Mouse (Mus musculus) ES-E14 (cell line): ENCODE measurements around the gene Klf5. TPM values are rescaled to one million over a fixed set of nuclear protein-coding genes. Genes with fewer than 3 reads are reported as not detected.
A peak's percentile ranks its signal among the peaks of the same experiment; 100 is the strongest.

ENCODE experiments used
- DNase-seq: peaks from one replicate; pipeline ENCODE4 v3.0.0-alpha.2; 2013; ENCODE audit warnings: low read depth, low spot score
- H3K27ac ChIP-seq: 2 replicates; pipeline ENCODE4 v1.5.1; 2012; ENCODE audit warnings: low read depth, mild to moderate bottlenecking, low read length, moderate library complexity, mixed read lengths; ENCODE audit not compliant: poor library complexity, insufficient read depth, severe bottlenecking
- H3K36me3 ChIP-seq: 2 replicates; pipeline ENCODE4 v1.6.1; 2012; ENCODE audit warnings: mild to moderate bottlenecking, low read length, moderate library complexity, mixed read lengths; ENCODE audit not compliant: control insufficient read depth, poor library complexity, insufficient read depth, severe bottlenecking
- H3K4me1 ChIP-seq, 2 experiments: fragments of 150-350 bp in 1 of 2; sonication (generic) in 1 of 2; 2 replicates each; pipeline ENCODE4 v1.6.1; 2012; ENCODE audit warnings: low read length in 2 of 2, mild to moderate bottlenecking in 1 of 2, mixed read lengths in 1 of 2; ENCODE audit not compliant: control insufficient read depth in 2 of 2, insufficient read depth in 2 of 2, poor library complexity in 1 of 2
- H3K4me3 ChIP-seq, 2 experiments: fragments of 150-350 bp in 1 of 2; sonication (generic) in 1 of 2; 2 replicates each; pipeline ENCODE4 v1.5.1; 2012; ENCODE audit warnings: low read length in 2 of 2, low read depth in 1 of 2, mild to moderate bottlenecking in 1 of 2, mixed read lengths in 1 of 2; ENCODE audit not compliant: insufficient read depth in 1 of 2, poor library complexity in 1 of 2, severe bottlenecking in 1 of 2
- H3K9ac ChIP-seq: 2 replicates; pipeline ENCODE4 v1.6.1; 2012; ENCODE audit warnings: low read depth, mild to moderate bottlenecking, low read length, mixed read lengths; ENCODE audit not compliant: poor library complexity, insufficient read depth, severe bottlenecking
- H3K9me3 ChIP-seq: fragments of 150-350 bp; sonication (generic); 2 replicates; pipeline ENCODE4 v1.6.1; 2012; ENCODE audit warnings: low read depth, mild to moderate bottlenecking, low read length; ENCODE audit not compliant: control insufficient read depth, insufficient read depth
- CHD2 ChIP-seq: IDR thresholded peaks from 2 replicates; pipeline ENCODE4 v1.6.1; 2014; ENCODE audit warnings: mild to moderate bottlenecking, low read depth, low read length, inconsistent platforms
- HCFC1 ChIP-seq: IDR thresholded peaks from 2 replicates; pipeline ENCODE4 v1.6.1; 2012; ENCODE audit warnings: low read length, inconsistent platforms, borderline replicate concordance; ENCODE audit not compliant: insufficient read depth
- MAFK ChIP-seq: IDR thresholded peaks from 2 replicates; pipeline ENCODE4 v1.6.1; 2014; ENCODE audit warnings: mild to moderate bottlenecking, low read depth, low read length, inconsistent platforms; ENCODE audit not compliant: insufficient read depth
- ZC3H11A ChIP-seq: IDR thresholded peaks from 2 replicates; pipeline ENCODE4 v1.6.1; 2012; ENCODE audit warnings: low read depth, mild to moderate bottlenecking, inconsistent platforms, low read length, borderline replicate concordance
- ZNF384 ChIP-seq: IDR thresholded peaks from 2 replicates; pipeline ENCODE4 v1.6.1; 2012; ENCODE audit warnings: low read depth, low read length, inconsistent platforms
- in situ Hi-C, 2 experiments: fragments of 600-800 bp; cut with MboI; formaldehyde crosslinking; loops; one replicate each; pipeline ENCODE4 v1.15.1; 2025; ENCODE audit warnings: low sequenced_read_pairs in 2 of 2, inconsistent platforms in 1 of 2; ENCODE audit not compliant: unreplicated experiment in 2 of 2
- total RNA-seq: library from RNA; depleted of rRNA; stranded (reverse); fragments of 300-350 nt; gene quantifications from 2 replicates; pipeline ENCODE4 v1.2.3, GENCODE M21; 2012

The Klf5 gene
- total RNA-seq, 1 experiment = 23.2 TPM

DNA sequence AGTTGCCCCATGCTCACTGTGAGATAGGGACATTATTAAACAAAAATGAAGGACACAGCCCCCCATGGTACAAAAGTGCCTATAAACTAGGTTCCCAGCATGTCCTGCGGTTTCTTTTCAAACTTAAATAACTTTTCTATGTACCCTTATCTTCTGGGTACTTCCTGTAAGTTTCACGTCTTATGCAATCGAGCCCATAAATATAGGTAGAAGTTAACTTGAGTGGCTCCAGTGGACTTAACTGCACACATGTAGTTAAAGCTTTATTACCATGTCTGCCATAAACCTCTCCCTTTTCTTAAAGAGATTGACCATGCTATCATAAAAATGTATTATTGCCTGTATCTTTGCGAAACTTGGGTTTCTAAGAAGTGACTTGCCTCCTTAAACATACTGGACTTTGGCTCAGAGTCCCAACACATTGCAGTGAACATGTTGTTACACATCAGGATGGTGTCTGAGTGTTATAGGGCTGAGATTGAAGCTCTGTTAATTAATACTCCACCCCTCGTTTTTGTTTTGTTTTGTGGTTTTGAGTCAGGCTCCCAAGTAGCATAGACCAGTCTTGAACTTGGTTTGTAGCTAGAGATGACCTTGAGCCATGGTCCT, 17.6 kb upstream of the Klf5 start:
- Histone ChIP-seq H3K9me3 (no peaks in the 10 kb centered on the region), H3K9ac (no peak overlapping the region), H3K36me3 (no peaks in the 10 kb centered on the region), H3K4me3 (no peak overlapping the region), H3K4me1 (peaks cover 6 to 9% of the 10 kb centered on the region in 2 experiments; a peak in 3 of 4 replicates), H3K27ac (no peak overlapping the region)
- no peak for TF ChIP-seq MAFK
- TF ChIP-seq ZC3H11A = no peak
- no peak for TF ChIP-seq ZNF384
- no peak for TF ChIP-seq CHD2
- TF ChIP-seq HCFC1 = no peak
- in situ Hi-C loops = no loop called here
- no peak for DNase-seq

DNA sequence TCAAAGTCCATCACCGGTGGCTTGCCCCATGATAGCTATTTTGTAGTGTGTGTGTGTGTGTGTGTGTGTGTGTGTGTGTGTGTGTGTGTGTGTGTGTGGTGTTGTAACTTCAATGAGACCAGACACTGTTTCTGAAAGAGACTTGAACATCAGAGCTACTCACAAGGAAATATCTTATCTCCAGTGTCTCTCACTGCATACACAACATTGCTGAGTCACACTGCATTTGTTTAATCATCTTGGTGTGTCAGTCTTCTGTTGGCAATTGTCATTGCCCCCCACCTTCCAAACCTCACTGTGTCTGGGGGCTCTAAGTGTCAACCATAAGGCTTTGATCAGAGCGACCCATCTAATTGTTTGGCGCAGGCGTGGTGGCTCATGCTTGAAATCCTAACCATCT, 13.0 kb upstream of the Klf5 start:
- no peak overlapping the region for H3K27ac ChIP-seq
- no peaks in the 10 kb centered on the region for H3K9me3 ChIP-seq
- no peaks in the 10 kb centered on the region for H3K4me1 ChIP-seq
- in situ Hi-C loops = no loop called here
- no peak overlapping the region for H3K4me3 ChIP-seq
- no peak for TF ChIP-seq HCFC1
- no peak for TF ChIP-seq ZC3H11A
- no peak for TF ChIP-seq CHD2
- TF ChIP-seq ZNF384 = no peak
- no peak; the same call in 1 of the 2 replicates for TF ChIP-seq MAFK
- no peaks in the 10 kb centered on the region for H3K36me3 ChIP-seq
- no peak for DNase-seq
- H3K9ac ChIP-seq = no peak overlapping the region

DNA sequence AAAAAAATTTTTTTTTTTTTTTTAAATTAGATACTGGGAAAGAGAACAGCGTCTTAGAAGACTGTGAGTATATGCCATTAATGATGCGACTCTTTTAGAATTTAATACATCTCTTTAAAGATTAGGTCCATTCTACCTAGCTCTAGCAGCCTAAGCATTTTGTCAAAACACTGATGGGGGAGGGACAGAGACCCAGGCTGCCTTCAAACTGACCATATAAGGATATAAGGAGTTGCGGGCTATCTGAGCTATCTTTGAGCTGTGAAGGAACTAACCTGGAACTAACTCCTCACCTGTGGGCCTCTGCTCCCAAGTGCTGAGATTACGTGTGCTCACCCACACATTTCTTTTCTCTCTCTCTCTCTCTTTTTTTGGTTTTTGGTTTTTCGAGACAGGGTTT, 6.3 kb upstream of the Klf5 start:
- H3K4me3 ChIP-seq = no peak overlapping the region
- DNase-seq = no peak
- H3K9ac ChIP-seq = no peak overlapping the region
- no peaks in the 10 kb centered on the region for H3K36me3 ChIP-seq
- H3K4me1 ChIP-seq = peaks cover 2 to 5% of the 10 kb centered on the region in 2 experiments; a peak in 2 of 4 replicates
- no peak overlapping the region for H3K27ac ChIP-seq
- TF ChIP-seq MAFK (no peak; the same call in 1 of the 2 replicates), ZNF384 (peak; percentile 72; the same call in 1 of the 2 replicates), ZC3H11A (no peak), CHD2 (no peak)
- in situ Hi-C loops = no loop called here
- no peaks in the 10 kb centered on the region for H3K9me3 ChIP-seq

DNA sequence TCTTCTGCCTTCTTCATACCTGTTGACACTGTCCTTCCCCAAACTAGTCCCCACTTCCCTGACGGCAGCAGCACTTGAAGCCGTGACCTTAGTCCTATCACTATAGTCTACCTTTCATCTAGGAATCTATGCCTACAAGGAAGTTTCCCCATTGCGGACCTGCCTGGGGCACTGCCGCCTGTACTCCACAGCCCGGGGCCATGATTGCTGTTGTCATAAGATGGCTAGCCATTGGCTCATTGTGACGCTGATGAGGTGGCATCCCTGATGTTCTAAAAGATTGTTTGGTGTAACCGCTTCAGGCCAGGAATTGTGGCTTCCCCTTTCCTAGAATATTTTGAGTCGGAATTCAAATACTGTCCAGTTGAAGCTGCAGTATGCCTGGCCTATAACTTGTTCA, 4.1 kb upstream of the Klf5 start:
- H3K4me3 ChIP-seq = no peak overlapping the region; a peak in 1 of 4 replicates
- no peak overlapping the region for H3K27ac ChIP-seq
- in situ Hi-C loops = no loop called here
- H3K36me3 ChIP-seq = no peaks in the 10 kb centered on the region
- DNase-seq = no peak
- H3K9me3 ChIP-seq = no peaks in the 10 kb centered on the region
- no peak overlapping the region for H3K9ac ChIP-seq
- peaks cover 2 to 5% of the 10 kb centered on the region in 2 experiments; a peak in 2 of 4 replicates for H3K4me1 ChIP-seq
- TF ChIP-seq CHD2 (no peak), HCFC1 (no peak), ZNF384 (no peak), MAFK (no peak), ZC3H11A (no peak)

DNA sequence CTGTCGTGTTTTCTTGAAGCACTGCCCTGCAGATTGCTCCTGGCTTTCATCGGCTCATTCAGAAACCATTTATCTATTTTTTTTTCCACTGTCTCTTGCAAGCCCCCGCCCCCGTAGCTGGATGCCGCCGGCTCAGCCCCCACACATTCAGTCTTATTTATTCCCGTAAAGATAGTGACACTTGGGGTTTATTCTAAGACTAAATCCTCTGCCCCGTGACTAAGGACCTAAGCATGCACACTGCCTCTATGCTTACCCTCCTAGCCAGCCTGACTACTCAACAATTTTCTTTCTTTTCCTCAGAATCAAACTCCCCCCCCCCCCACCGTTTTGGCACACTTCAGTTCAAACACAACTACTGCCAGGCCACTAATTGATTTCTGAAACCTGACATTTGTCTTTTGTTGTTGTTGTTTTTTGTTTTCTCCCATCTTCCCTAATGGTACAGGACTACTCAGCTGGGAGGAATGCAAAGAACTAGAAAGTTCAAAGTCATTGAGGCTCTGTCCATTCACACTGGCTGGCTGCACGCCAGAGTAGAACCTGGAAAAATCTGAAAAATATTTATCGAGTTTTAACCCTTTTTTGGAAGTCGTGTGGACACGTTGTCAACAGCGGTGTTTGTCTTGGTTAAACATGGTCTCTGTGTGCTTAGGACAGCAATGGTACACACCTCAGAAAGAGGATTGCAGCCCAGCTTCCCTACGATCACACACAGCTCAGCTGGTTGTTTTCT, 2.7 kb upstream of the Klf5 start:
- Histone ChIP-seq H3K27ac (no peak overlapping the region), H3K4me1 (peaks cover 5% of the 10 kb centered on the region in 2 experiments; a peak in 2 of 4 replicates), H3K9me3 (no peaks in the 10 kb centered on the region), H3K36me3 (0 out of 2 replicates have a peak, but pooled peaks cover 3% of the 10 kb centered on the region), H3K4me3 (no peak overlapping the region), H3K9ac (no peak overlapping the region)
- TF ChIP-seq CHD2 (no peak), MAFK (no peak), ZC3H11A (no peak), HCFC1 (no peak), ZNF384 (no peak)
- no peak for DNase-seq
- in situ Hi-C loops = no loop called here
